Mouse (Mus musculus) megakaryocyte, embryonic 14.5 days (primary cell): Measurements from ENCODE around the gene Ccdc182.

Experiments
- FLI1 ChIP-seq: IDR thresholded peaks from 2 replicates; pipeline ENCODE4 v1.6.1; 2012; ENCODE audit warnings: low read length, inconsistent platforms, mixed read lengths
- GATA1 ChIP-seq: IDR thresholded peaks from 3 replicates; pipeline ENCODE4 v1.6.1; 2012; ENCODE audit warnings: mixed read lengths, low read length, inconsistent platforms, borderline replicate concordance

DNA sequence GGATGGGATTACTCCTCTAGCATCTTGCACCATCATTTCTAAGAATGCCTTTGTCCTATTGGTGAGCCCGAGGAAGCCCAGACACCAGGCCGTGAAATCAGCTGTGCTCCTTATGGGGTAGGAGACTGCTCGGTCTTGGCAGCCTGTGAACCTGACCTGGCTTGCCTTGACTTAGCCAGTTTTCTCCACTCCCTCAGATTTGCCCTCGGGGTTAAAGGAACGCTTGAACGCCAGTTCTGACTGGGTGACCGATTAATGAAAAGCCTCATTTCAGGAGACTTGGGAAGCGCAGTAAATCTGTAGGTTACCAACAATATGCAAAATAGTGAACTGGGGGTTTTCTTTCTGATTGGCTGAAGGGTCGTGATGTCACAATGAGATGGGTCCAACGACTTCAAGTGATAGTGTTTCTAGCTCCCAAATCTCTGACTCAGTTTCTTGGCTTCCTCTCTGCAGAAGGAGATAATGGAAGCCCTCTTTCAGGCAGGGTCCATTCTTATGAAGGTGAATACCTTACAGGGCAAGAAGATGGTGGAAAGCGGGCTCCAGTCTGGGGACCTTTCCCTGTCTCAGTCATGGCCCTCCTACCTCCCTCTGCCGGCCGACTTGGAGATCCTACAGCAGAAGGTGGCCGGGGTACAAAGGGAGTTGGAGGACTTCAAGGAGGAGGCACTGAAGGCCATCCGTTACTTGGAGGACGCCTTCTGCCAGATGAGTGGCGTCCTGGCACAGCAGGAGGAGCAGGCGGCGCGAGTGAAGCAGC is at the start of gene Ccdc182:
- TF ChIP-seq FLI1 (no peak), GATA1 (no peak)
